Mouse (Mus musculus): ENCODE measurements around the gene Aarsd1. TPM values are rescaled to one million over a fixed set of nuclear protein-coding genes. Genes with fewer than 3 reads are reported as not detected.

Aarsd1 gene
- polyA plus RNA-seq, 1 experiment from 2014 or later = 101 TPM

- H3K27me3 ChIP-seq = no peaks in the 10 kb centered on the region
- H3K4me2 ChIP-seq = no peak overlapping the region
- no peaks in the 10 kb centered on the region for H3K4me1 ChIP-seq
- ATAC-seq = no peak
- no peaks in the 10 kb centered on the region for H3K9me3 ChIP-seq (replicated peaks)
- H3K27ac ChIP-seq = no peak overlapping the region
- no peak overlapping the region for H3K9ac ChIP-seq
- no peak overlapping the region for H3K4me3 ChIP-seq
- WGBS = 85% methylated on average over 5 of the region's 5 CpGs
- no peaks in the 10 kb centered on the region for H3K36me3 ChIP-seq (ENCODE audit: poor library complexity, severe bottlenecking)
Measured at GRCm38 (mm10) chr11:101364531-101364931, 52.9 kb downstream of the Aarsd1 start.

DNA sequence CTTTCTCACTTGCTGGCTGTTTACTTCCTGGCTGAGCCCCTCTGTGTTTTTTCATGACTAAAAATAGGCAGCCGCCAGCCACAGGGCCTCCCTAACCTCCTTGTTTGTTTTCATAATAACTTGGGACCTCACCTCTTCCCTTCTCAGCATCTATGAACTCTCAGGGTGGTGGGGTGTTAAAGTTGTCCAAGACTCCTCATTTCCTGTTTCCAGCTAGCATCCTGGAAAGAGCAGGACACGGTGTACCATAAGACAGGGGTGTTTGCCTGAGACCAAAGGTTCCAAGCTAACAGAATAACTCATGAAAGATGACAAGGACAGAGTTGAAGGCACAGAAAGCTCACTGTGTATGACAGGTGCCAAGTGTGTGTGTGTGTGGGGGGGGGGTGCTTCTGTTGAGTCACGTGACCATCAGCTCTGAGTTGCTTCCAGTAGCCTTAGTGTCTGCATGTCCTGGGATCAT is 56.7 kb downstream of the Aarsd1 start:
- Histone ChIP-seq H3K9me3 (replicated peaks) (no peaks in the 10 kb centered on the region), H3K4me2 (no peak overlapping the region), H3K4me1 (no peaks in the 10 kb centered on the region), H3K36me3 (ENCODE audit: poor library complexity, severe bottlenecking) (no peaks in the 10 kb centered on the region), H3K27ac (no peak overlapping the region), H3K27me3 (no peaks in the 10 kb centered on the region), H3K9ac (no peak overlapping the region), H3K4me3 (no peak overlapping the region)
- WGBS = 71% methylated on average over 3 of the region's 3 CpGs
- ATAC-seq = no peak

DNA sequence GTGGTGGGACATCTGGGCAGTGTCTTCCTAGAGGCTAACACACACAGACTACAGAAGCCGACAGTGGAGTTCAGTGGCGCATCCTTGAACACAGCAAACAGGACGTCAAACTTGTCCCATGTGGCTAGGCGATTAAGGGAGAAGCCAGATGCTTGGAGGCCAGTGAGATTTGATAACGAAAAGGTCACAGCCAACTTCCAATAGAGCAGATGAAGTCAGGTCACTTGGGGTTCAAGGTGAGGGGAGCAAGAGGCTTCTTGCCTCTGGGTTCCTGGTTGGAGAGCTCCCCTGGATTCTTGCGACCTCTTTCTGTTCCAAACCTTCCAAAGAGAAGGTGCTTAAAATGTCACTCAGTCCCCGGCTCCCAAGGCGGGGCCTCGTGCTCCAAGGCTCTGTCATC is 57.6 kb downstream of the Aarsd1 start:
- Histone ChIP-seq H3K4me2 (no peak overlapping the region), H3K27me3 (no peaks in the 10 kb centered on the region), H3K4me3 (no peak overlapping the region), H3K9me3 (replicated peaks) (no peaks in the 10 kb centered on the region), H3K4me1 (no peaks in the 10 kb centered on the region), H3K36me3 (ENCODE audit: poor library complexity, severe bottlenecking) (no peaks in the 10 kb centered on the region), H3K27ac (no peak overlapping the region), H3K9ac (no peak overlapping the region)
- no peak for ATAC-seq
- WGBS = 77% methylated on average over 9 of the region's 9 CpGs

GRCm38 (mm10) chr11:101357505-101358182 is 59.8 kb downstream of the Aarsd1 start:
- no peak overlapping the region for H3K9ac ChIP-seq
- H3K4me2 ChIP-seq = no peak overlapping the region
- no peaks in the 10 kb centered on the region for H3K36me3 ChIP-seq (ENCODE audit: poor library complexity, severe bottlenecking)
- no peak overlapping the region for H3K27ac ChIP-seq
- 79% methylated on average over 3 of the region's 3 CpGs for WGBS
- ATAC-seq = no peak
- no peaks in the 10 kb centered on the region for H3K27me3 ChIP-seq
- H3K4me1 ChIP-seq = no peaks in the 10 kb centered on the region
- no peaks in the 10 kb centered on the region for H3K9me3 ChIP-seq (replicated peaks)
- no peak overlapping the region for H3K4me3 ChIP-seq

Small RNA genes lying within 50 kb of the gene (microRNA-seq; reads per million reads assigned to microRNA genes)
- not detected for gene Mir6929

Other genes with a start within 250 kb of the Aarsd1 start
- gene Cntnap1, start 247.1 kb downstream of the Aarsd1 start, polyA plus RNA-seq (2015; fragmentation: Nextera tagmentation; extraction: Ambion mirVana) = 0.36 and 0.42 TPM in 2 replicates
- gene Plekhh3, start 246.3 kb downstream of the Aarsd1 start, polyA plus RNA-seq (2015; fragmentation: Nextera tagmentation; extraction: Ambion mirVana) = 4.5 and 6.4 TPM in 2 replicates
- 0.10 TPM in 1 of 2 replicates, not detected in the other for gene Ccr10, start 242.2 kb downstream of the Aarsd1 start, polyA plus RNA-seq (2015; fragmentation: Nextera tagmentation; extraction: Ambion mirVana)
- 12.1 and 13.8 TPM in 2 replicates for gene Ezh1, start 191.2 kb downstream of the Aarsd1 start, polyA plus RNA-seq (2015; fragmentation: Nextera tagmentation; extraction: Ambion mirVana)
- 43.9 and 55.3 TPM in 2 replicates for gene Ramp2, start 171.6 kb downstream of the Aarsd1 start, polyA plus RNA-seq (2015; fragmentation: Nextera tagmentation; extraction: Ambion mirVana)
- gene Vps25, start 163.9 kb downstream of the Aarsd1 start, polyA plus RNA-seq (2015; fragmentation: Nextera tagmentation; extraction: Ambion mirVana) = 92.6 and 109 TPM in 2 replicates
- 4.4 and 4.5 TPM in 2 replicates for gene Wnk4, start 157.0 kb downstream of the Aarsd1 start, polyA plus RNA-seq (2015; fragmentation: Nextera tagmentation; extraction: Ambion mirVana)
- 1.2 and 1.9 TPM in 2 replicates for gene Cntd1, start 138.6 kb downstream of the Aarsd1 start, polyA plus RNA-seq (2015; fragmentation: Nextera tagmentation; extraction: Ambion mirVana)
- gene Coa3, start 138.5 kb downstream of the Aarsd1 start, polyA plus RNA-seq (2015; fragmentation: Nextera tagmentation; extraction: Ambion mirVana) = 190 and 203 TPM in 2 replicates
- 164 and 175 TPM in 2 replicates for gene Becn1, start 115.3 kb downstream of the Aarsd1 start, polyA plus RNA-seq (2015; fragmentation: Nextera tagmentation; extraction: Ambion mirVana)
- 144 and 145 TPM in 2 replicates for gene Psme3, start 101.4 kb downstream of the Aarsd1 start, polyA plus RNA-seq (2015; fragmentation: Nextera tagmentation; extraction: Ambion mirVana)
- gene Aoc2, start 92.6 kb downstream of the Aarsd1 start, polyA plus RNA-seq (2015; fragmentation: Nextera tagmentation; extraction: Ambion mirVana) = 1.7 and 2.2 TPM in 2 replicates
- not detected in 2 replicates for gene Aoc3, start 87.0 kb downstream of the Aarsd1 start, polyA plus RNA-seq (2015; fragmentation: Nextera tagmentation; extraction: Ambion mirVana)
- not detected in 2 replicates for gene G6pc, start 50.1 kb downstream of the Aarsd1 start, polyA plus RNA-seq (2015; fragmentation: Nextera tagmentation; extraction: Ambion mirVana)
- gene Gm27029, start 7.2 kb upstream of the Aarsd1 start, polyA plus RNA-seq (2015; fragmentation: Nextera tagmentation; extraction: Ambion mirVana) = 7.6 and 8.0 TPM in 2 replicates
- 24.2 and 26.3 TPM in 2 replicates for gene Rundc1, start 7.5 kb upstream of the Aarsd1 start, polyA plus RNA-seq (2015; fragmentation: Nextera tagmentation; extraction: Ambion mirVana)
- 1.2 TPM in 2 replicates for gene Ptges3l, start 7.7 kb upstream of the Aarsd1 start, polyA plus RNA-seq (2015; fragmentation: Nextera tagmentation; extraction: Ambion mirVana)
- 338 and 387 TPM in 2 replicates for gene Rpl27, start 24.7 kb upstream of the Aarsd1 start, polyA plus RNA-seq (2015; fragmentation: Nextera tagmentation; extraction: Ambion mirVana)
- 2.3 and 2.5 TPM in 2 replicates for gene Ifi35, start 30.8 kb upstream of the Aarsd1 start, polyA plus RNA-seq (2015; fragmentation: Nextera tagmentation; extraction: Ambion mirVana)
- 155 and 197 TPM in 2 replicates for gene Rnd2, start 47.4 kb upstream of the Aarsd1 start, polyA plus RNA-seq (2015; fragmentation: Nextera tagmentation; extraction: Ambion mirVana)
- 61.3 and 67.0 TPM in 2 replicates for gene Vat1, start 48.6 kb upstream of the Aarsd1 start, polyA plus RNA-seq (2015; fragmentation: Nextera tagmentation; extraction: Ambion mirVana)
- 11.3 and 12.5 TPM in 2 replicates for gene Brca1, start 134.3 kb upstream of the Aarsd1 start, polyA plus RNA-seq (2015; fragmentation: Nextera tagmentation; extraction: Ambion mirVana)
- gene Nbr1, start 134.5 kb upstream of the Aarsd1 start, polyA plus RNA-seq (2015; fragmentation: Nextera tagmentation; extraction: Ambion mirVana) = 104 and 117 TPM in 2 replicates
- 1.1 and 1.3 TPM in 2 replicates for gene Tmem106a, start 164.6 kb upstream of the Aarsd1 start, polyA plus RNA-seq (2015; fragmentation: Nextera tagmentation; extraction: Ambion mirVana)
- not detected in 2 replicates for gene Gm11634, start 181.6 kb upstream of the Aarsd1 start, polyA plus RNA-seq (2015; fragmentation: Nextera tagmentation; extraction: Ambion mirVana)
- 48.9 and 52.6 TPM in 2 replicates for gene Rdm1, start 209.6 kb upstream of the Aarsd1 start, polyA plus RNA-seq (2015; fragmentation: Nextera tagmentation; extraction: Ambion mirVana)
- 32.5 and 40.6 TPM in 2 replicates for gene Arl4d, start 247.9 kb upstream of the Aarsd1 start, polyA plus RNA-seq (2015; fragmentation: Nextera tagmentation; extraction: Ambion mirVana)